Mouse (Mus musculus) inflammation-experienced regulatory T-cells, adult 6 months (primary cell): Measurements from ENCODE around the gene Zfp839. TPM values are rescaled to one million over a fixed set of nuclear protein-coding genes. Genes with fewer than 3 reads are reported as not detected.
"Not testable (repeated sequence)": the region's sequence is repeated elsewhere in the genome, so short reads cannot be mapped to it uniquely, and the experiment has no call there.

Experiments used
- ATAC-seq: one replicate; pipeline ENCODE4 v1.8.0; 2017
- polyA plus RNA-seq, 3 experiments: library from polyadenylated mRNA; unstranded; fragments of 100-300 nt; shearing (Covaris generic); gene quantifications; one replicate each; pipeline ENCODE4 v1.2.1; 2017

Zfp839 gene
- polyA plus RNA-seq, 3 experiments from 2014 or later, result 1.7 to 2.4 (median 2.3) TPM

DNA sequence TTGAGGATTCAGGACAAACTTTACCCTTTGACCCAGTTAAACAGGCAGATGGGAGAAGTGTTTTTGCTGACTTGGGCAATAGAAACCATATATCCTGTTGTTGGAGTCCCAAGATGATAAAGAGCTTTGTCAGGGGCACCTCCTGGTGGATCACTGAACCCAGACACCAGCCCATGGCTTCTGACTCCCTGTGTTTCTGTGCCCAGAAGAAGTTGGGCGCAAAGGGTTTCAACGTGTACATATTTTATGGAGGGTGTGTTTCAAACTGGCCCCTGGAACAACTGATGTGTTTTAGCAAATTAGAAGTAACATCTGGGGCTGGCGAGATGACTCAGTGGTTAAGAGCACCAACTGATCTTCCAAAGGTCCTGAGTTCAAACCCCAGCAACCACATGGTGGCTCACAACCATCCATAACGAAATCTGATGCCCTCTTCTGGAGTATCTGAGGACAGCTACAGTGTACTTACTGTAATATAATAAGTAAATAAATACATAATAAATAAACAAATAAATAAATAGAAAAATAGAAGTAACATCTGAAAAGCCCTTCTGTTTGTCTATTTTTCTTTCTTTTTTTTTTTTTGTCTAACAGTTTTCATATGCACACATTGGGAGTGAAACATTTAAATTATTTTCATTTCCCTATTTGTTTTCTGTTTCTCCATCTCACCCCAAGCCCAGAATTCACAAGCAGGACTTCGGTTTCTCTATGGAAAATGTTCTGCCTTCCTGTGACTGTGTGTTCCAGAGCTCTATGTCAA, 8.1 kb upstream of the Zfp839 start:
- ATAC-seq, result no peak

GRCm38 (mm10) chr12:110843194-110844048, 6.6 kb upstream of the Zfp839 start:
- peak; percentile 62 for ATAC-seq

DNA sequence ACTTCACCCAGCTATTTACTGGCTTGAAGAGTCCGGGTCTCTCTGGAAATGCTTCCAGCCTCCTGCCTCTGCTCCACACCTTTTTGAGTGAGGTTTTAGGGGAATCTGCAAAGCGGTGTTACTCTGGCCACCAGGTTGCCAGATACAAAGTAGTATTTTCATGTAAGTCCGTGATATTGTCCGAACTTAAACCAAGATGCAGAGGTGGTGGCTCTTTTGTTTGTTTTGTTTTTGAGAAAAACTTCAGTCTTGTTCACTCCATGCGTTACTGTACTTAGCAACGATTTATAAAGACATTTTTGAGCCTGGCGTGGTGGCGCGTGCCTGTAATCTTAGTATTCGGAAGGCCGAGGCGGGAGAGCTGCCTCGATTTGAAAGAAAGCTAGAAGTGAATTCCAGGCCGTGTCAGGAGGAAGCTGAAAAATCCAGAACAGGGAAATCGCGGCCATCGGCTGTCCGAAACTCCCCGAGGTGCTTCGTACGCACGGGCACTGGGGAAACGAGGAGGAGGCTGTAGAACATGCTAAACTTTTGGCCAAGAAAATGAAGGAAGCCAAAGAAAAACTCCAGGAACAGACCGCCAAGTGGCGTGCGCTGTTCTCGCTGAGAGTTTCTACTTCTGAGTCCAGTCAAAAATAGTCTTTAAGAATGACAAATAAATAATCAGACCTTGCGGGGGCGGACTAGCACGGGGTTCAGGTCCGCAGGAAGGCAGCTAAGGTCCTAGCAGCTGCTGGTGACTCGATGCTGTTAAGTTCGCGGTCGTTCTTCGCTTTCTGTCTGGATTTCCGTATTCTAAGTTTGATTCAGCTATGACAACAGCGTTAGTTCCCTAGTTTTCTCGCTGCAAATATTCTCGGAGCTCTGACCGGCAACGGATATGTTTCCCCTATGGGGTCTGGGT, 5.6 kb upstream of the Zfp839 start:
- ATAC-seq, result no peak

DNA sequence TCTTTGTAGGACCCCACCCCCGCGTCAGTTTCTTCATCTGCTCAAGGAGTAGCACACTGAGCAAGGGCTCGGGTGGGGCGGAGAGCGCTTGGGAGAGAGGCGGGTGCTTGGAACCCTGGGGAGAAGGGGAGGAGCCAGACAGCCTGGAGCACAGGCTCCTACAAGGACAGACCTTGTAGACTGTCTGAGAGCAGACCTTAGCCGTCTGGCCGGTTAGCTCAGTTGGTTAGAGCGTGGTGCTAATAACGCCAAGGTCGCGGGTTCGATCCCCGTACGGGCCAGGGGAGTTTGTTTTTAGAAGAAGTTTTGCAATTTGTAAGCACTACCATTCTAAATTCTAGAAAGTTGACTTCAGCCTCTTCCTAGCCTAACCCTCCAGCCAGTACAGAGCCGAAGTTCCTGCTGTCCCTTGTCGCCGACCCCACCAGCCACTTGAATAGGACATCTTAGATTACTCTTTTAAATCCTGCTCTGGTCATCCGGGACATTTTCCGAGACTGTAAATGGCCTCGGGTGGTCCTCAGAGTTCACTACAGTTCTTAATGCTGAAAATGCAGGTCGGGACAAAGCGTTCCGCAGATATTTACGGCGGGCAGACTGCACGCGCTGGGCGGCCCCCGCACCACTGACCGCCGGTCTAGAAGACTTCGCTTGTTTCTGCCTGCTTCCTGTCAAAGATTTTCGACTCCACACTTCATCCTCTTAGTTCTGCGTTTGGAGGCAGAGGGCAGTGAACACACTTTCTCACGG, 4.7 kb upstream of the Zfp839 start:
- ATAC-seq, result no peak

DNA sequence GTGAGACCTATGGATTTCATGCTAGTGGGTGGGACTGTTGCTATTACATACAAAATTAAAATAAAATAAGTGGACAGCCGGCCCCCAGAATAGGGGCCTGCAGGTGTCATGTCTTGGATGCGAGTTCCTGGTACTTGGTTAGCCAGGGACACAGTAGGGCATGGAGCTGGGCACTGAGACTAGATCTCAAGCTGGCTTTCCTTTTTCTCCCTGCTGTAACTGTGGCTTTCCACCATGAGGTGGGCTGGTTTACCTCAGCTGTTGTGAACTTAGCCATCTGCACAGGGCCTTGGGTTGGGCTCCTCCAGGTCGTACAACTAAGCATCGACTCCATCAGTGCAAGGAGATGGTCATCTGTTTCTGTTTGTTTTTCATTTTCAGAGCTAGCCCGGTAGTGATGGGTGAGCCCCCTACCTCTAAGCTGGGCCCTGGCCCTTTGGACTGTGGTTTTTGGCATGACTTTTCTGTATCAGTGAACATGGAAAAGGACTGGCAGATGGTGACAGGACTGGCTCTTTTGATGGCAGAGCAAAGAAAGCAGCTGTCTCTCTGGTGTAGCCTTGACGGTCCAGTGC, 3.8 kb upstream of the Zfp839 start:
- ATAC-seq, result no peak

DNA sequence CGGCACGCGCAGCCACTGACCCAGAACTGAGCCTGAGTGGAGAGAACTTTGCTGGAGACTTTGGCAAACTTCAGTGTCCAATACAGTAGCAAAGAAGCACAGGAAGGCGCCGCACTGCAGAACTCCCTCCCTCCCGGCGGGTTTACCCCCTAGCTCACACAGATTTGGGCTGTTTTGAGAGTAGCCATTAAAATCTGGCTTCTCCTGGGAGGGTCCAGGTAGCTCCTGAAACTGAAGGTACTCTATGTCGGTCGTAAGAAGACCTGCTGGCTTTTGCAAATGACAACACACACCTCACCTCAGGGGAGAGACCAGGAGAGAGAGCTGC, 840 bp downstream of the Zfp839 start:
- peak; percentile 15 for ATAC-seq

DNA sequence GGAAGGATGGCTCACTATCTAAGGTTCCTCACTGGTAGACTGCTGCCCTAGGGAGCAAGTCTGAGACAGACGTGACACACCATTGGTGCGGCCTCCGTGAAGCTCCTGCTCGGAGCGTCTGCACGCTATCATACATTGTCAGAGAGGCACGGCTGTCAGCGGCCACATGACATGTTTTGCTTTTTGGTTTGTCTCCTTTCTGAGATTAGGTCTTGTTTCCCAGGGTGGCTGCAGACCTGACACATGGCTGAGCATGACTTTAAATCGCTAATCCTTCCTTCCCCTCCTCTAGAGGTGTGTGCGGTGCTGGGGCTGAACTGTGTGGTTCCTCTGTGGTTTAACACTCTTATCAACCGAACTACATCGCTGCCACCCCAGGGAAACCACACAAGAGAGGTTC, 1.4 kb downstream of the Zfp839 start:
- no peak for ATAC-seq

DNA sequence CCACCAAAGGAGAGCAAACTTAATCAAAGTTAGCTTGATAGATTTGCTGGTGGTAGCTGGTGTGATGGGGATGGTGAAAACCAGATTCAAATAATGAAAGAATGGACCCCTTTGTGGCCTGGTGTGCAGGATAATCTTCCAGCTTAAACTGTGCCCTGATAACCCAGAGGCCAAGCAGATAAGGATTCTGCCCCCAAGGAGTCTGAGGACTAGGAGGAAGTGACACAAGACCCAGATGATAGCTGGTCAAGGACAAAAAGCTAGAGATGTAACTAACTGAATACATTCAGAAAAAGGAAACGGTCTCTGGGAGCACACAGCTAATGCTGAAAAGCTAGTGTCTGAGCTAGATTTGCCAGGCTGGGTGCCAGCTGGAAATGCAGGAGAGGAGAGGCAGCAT, 1.9 kb downstream of the Zfp839 start:
- ATAC-seq, result no peak

DNA sequence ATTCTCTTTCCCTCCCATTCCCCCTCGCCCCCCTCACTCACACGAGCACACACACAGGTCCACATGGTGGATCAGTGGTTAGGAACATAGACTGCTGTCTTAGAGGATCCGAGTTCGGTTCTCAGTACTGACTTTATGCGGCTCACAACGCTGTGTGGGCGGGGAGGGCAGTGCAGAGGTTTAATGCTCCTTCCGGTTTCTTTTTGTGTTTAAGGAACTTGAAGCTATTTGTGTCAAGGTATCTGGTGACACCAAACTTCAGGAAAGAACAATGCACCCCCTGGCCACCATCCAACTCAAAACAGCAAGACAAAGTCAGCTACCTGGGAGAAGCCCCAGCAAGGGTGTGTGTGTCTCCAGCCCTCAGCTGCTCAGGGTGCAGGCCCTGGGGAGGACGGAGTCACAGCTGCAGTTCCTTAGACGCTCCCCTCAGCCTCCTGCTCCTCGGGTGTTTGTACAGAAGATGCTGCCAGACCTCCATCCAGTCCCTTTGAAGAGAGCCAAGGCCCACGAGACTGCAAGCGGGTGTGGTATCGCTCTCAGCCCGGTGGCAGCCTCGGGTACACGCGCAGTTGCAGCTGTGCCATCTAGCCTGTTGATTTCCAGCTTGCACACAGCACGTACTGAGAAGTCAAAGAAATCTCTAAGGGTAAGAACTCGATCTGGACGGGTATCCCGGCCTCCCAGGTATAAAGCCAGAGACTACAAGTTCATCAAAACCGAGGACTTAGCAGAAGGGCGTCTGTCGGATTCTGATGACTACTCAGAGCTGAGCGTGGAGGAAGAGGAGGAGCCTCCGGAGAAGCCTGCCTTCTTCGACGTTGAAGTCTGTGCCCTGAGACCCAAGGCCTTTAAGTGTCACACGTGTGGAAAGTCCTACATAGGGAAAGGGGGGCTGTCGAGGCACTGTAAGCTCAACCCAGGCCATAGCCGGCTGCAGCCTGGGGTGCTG, 5.0 kb downstream of the Zfp839 start:
- ATAC-seq, result no peak

DNA sequence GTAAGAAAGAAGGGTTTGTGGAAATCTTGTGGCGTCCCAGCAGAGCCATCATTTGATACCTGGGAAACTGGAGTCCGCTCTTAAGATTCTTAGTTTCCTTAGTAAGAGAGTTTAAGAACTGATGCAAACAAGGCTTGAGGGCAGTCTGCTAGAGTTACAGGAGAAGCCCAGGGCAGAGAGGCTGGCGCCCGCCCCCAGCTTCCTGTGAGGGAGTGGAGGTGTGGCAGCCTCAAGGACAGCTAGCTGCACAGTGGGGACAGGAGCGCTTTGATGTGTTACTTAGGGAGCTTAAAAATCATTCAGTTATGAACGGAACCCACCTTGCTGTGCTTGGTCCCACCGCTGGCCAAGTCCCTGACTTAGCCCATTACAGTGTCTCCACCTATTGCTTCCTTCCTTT, 7.1 kb downstream of the Zfp839 start:
- ATAC-seq, result peak; percentile 73

DNA sequence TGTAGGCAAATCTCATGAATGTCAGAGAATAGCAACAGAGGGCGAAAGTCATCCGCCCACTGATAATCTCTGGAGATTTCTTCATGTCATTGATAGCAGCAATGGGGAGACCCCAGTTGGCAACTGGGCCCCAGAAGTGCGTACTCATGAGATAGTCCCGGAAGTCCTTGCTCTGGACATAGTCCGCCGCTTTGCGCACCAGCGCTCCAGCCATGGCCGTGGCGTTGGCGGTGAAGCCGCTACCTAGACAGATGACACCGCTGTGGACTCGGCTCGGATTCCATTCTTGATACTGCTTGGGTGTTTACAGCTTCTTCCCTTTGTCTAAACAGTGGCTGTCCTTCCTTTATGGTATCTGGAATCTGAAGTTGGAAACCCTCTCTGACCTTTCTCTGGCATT, 8.6 kb downstream of the Zfp839 start:
- not testable (repeated sequence) for ATAC-seq

DNA sequence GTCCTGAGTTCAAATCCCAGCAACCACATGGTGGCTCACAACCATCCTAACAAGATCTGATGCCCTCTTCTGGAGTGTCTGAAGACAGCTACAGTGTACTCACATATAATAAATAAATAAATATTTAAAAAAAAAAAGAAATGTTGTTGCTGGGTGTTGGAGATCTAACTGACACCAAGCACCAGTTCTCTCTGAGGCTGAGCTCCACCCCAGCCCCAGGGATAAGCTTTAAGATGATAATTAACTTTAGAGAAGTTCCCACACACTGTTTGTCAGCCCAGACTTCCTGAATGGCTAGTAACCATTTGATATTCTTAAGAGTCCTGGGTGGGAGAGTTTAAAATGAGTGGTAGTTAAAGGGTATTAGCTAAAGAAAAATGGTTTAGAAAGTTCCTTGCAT, 10.2 kb downstream of the Zfp839 start:
- no peak for ATAC-seq

GRCm38 (mm10) chr12:110861256-110861655, 11.2 kb downstream of the Zfp839 start:
- peak; percentile 52 for ATAC-seq

DNA sequence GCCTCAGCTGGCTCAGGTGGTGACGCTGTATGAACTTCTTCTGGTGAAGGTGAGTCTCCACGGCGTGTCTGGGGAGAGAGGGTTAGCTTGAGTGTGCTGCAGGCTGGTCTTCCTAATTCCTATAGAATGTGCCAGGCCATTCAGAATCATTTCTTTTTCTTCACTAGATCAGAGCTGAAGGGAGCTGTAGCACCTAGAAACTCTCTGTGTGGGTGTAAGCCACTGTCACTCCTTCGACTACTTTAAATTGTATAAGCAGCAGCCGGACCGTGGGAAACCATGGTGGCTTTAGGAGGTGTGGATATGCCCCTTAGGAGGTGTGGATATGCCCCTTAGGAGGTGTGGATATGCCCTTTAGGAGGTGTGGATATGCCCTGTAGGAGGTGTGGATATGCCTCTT, 14.0 kb downstream of the Zfp839 start:
- no peak for ATAC-seq

DNA sequence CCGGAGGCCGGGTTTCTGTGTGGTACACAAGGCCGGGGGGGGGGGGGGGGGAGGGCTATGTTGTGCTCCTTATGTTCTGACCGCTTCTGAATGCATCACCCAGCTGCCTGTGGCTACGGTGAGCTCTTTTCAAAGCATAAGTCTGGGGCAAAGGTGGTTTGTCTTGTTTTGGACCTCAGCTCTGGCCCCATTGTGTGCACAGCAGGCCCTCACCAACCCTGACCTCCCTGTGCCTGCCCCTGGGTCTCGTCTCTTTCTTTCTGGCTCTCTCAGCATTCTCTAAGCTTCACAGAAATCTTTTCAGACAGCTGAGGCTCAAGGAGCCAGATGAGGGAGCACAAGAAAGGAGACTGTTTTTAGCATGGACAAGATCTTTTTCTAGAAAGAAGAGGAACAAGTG, 15.5 kb downstream of the Zfp839 start:
- ATAC-seq, result no peak

- ATAC-seq, result no peak
Measured at GRCm38 (mm10) chr12:110865989-110866388, 15.9 kb downstream of the Zfp839 start.

GRCm38 (mm10) chr12:110870107-110870506, 20.1 kb downstream of the Zfp839 start:
- ATAC-seq, result no peak

DNA sequence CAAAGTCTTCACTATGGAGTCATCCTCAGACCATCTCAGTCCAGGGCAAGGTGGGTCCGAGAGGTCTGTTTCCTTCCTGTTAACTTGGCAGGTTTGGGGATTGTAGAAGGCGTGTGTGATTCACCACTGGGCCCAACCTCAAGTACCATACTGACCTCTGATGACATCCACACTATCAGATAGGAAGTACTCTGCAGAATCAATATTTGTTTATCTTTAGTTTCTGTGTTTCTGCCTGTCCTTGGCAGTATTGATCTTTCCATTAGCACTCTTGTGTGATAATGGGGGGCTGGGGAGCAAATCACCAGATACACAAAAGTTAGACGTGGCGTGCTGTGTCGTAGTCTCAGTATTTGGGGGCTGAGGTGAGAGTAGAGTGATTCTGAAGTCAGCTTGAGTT, 21.2 kb downstream of the Zfp839 start:
- ATAC-seq, result no peak

- ATAC-seq, result no peak
Measured at GRCm38 (mm10) chr12:110875351-110875750, 25.3 kb downstream of the Zfp839 start.

DNA sequence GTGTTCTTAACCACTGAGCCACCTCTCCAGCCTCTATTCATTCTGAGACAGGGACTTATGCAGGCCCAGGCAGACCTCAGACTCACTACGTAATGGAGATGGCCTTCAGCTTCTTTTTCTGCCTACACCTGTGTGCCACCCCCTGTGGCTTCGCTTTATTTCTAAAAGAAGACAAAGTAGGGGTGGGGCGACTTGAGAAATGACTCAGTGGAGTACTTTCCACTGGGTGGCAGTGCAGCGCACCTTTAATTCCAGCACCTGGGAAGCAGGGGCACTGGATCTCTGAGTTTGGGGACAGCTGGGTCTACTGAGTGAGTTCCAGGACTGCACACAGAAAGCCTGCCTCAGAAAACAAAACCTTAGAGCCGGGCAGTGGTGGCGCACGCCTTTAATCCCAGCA, 32.2 kb downstream of the Zfp839 start:
- ATAC-seq, result no peak

GRCm38 (mm10) chr12:110885251-110885650, 35.2 kb downstream of the Zfp839 start:
- ATAC-seq, result no peak
